Mouse (Mus musculus) liver, postnatal 0 days (tissue): ENCODE results near the gene Gse1. TPM values are rescaled to one million over a fixed set of nuclear protein-coding genes. Genes with fewer than 3 reads are reported as not detected.
A peak's percentile ranks its signal among the peaks of the same experiment; 100 is the strongest.
"Not testable (repeated sequence)": the region's sequence is repeated elsewhere in the genome, so short reads cannot be mapped to it uniquely, and the experiment has no call there.

ENCODE experiments used
- ATAC-seq: fragments of 200-750 bp; cut with Nextera tagmentation; 2 replicates; pipeline ENCODE4 v1.8.0; 2017; ENCODE audit warnings: mild to moderate bottlenecking, moderate library complexity
- DNase-seq: peaks from one replicate; pipeline ENCODE4 v3.0.0-alpha.2; 2016
- H3K27ac ChIP-seq: fragments of 300-500 bp; sonication (generic); 2 replicates; pipeline ENCODE4 v1.5.1; 2014; ENCODE audit warnings: antibody characterized with exemption, moderate library complexity, mild to moderate bottlenecking, low read depth
- H3K27me3 ChIP-seq: fragments of 300-500 bp; sonication (generic); 2 replicates; pipeline ENCODE4 v1.6.1; 2014; ENCODE audit warnings: low read length, control low read depth, mixed read lengths; ENCODE audit not compliant: insufficient read depth
- H3K36me3 ChIP-seq: fragments of 300-500 bp; sonication (generic); replicated peaks from 2 replicates; pipeline ENCODE4 v1.6.1; 2014; ENCODE audit warnings: mild to moderate bottlenecking, control low read depth, low read length, moderate library complexity, mixed read lengths; ENCODE audit not compliant: insufficient read depth
- H3K4me1 ChIP-seq: fragments of 300-500 bp; sonication (generic); 2 replicates; pipeline ENCODE4 v1.6.1; 2014; ENCODE audit warnings: antibody characterized with exemption, mild to moderate bottlenecking, control low read depth; ENCODE audit not compliant: insufficient read depth
- H3K4me2 ChIP-seq: fragments of 300-500 bp; sonication (generic); 2 replicates; pipeline ENCODE4 v1.6.1; 2014; ENCODE audit warnings: low read depth, mild to moderate bottlenecking, low read length, moderate library complexity, mixed read lengths
- H3K4me3 ChIP-seq: fragments of 300-500 bp; sonication (generic); 2 replicates; pipeline ENCODE4 v1.5.1; 2014; ENCODE audit warnings: low read depth, low read length
- H3K9ac ChIP-seq: fragments of 300-500 bp; sonication (generic); replicated peaks from 2 replicates; pipeline ENCODE4 v1.6.1; 2014; ENCODE audit warnings: mild to moderate bottlenecking, moderate library complexity
- H3K9me3 ChIP-seq: fragments of 300-500 bp; sonication (generic); 2 replicates; pipeline ENCODE4 v1.6.1; 2016; ENCODE audit warnings: mild to moderate bottlenecking, control low read depth, low read length, mixed read lengths
- CTCF ChIP-seq: sonication (generic); IDR thresholded peaks from 2 replicates; pipeline ENCODE4 v1.5.1; 2016; ENCODE audit warnings: antibody characterized with exemption, low read depth
- EP300 ChIP-seq: IDR thresholded peaks from 2 replicates; pipeline ENCODE4 v1.6.1; 2016; ENCODE audit warnings: antibody characterized with exemption, low read depth, mild to moderate bottlenecking
- WGBS: fragments of 180-500 bp; shearing (Covaris S2); extraction: QIAGEN DNeasy Blood & Tissue Kit; methylation state at CpG from one replicate; pipeline ENCODE4 v1.1.7; 2014; ENCODE audit not compliant: insufficient replicate concordance; 5-methylcytosine and 5-hydroxymethylcytosine counted together
- polyA plus RNA-seq: library from polyadenylated mRNA; unstranded; fragments of >200 nt; fragmentation: Nextera tagmentation; extraction: Ambion mirVana; gene quantifications from 2 replicates; pipeline ENCODE4 v1.2.1, GENCODE M21; 2015

The Gse1 gene
- polyA plus RNA-seq, 1 experiment from 2014 or later, result 7.7 TPM

DNA sequence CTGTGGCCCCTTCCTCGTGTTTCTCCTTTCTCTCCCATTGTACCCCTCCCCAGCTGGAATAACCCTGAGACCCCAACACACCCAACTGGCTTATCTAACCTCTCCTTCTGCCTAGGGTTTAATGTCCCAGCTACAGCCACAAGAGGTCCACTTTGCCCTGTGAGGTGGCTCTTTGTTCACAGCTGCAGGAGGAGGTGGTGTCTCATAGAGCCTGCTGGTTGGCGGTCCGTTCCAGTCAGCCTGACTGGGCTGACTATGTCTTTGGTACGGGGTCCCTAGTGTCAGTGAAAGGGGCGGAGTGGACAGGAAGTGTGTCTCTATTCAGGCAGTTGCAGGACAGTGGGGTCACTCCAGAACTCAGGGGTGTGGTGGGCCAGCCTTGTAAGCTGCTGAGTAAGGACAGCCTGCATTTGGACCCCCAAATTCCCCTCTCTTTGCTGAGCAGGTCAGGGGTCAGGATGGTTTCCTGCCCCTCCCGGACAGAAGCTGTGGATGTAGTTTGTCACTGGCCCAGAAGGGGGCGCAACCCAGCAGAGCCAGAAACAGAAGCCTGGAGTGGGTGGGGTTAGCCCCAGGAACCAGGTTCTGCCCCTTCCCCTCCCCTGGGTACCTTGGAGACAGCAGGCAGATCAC lies 136.0 kb downstream of the Gse1 start:
- Histone ChIP-seq H3K4me2 (no peak overlapping the region), H3K9me3 (no peaks in the 10 kb centered on the region), H3K27ac (peak overlapping the region; percentile 78), H3K4me3 (no peak overlapping the region), H3K9ac (no peak overlapping the region; the same call in 1 of the 2 replicates), H3K36me3 (no peaks in the 10 kb centered on the region), H3K4me1 (peaks cover 34% of the 10 kb centered on the region), H3K27me3 (no peaks in the 10 kb centered on the region)
- ATAC-seq (peak; percentile 23), DNase-seq (peak; percentile 79)
- TF ChIP-seq CTCF (peak; percentile 80), EP300 (0 out of 2 replicates have a peak, but pooled peaks have one; percentile 0)
- WGBS, result 27% methylated on average over 7 of the region's 7 CpGs

GRCm38 (mm10) chr8:120366840-120367239 lies 138.6 kb downstream of the Gse1 start:
- DNase-seq (no peak), ATAC-seq (no peak)
- no peak overlapping the region for H3K4me3 ChIP-seq
- H3K27ac ChIP-seq, result no peak overlapping the region
- H3K4me2 ChIP-seq, result no peak overlapping the region
- TF ChIP-seq EP300 (no peak), CTCF (no peak)
- no peaks in the 10 kb centered on the region for H3K36me3 ChIP-seq
- H3K4me1 ChIP-seq, result peaks cover 58% of the 10 kb centered on the region
- no peaks in the 10 kb centered on the region for H3K9me3 ChIP-seq
- no peak overlapping the region for H3K9ac ChIP-seq
- 67% methylated on average over 6 of the region's 6 CpGs for WGBS
- no peaks in the 10 kb centered on the region for H3K27me3 ChIP-seq

DNA sequence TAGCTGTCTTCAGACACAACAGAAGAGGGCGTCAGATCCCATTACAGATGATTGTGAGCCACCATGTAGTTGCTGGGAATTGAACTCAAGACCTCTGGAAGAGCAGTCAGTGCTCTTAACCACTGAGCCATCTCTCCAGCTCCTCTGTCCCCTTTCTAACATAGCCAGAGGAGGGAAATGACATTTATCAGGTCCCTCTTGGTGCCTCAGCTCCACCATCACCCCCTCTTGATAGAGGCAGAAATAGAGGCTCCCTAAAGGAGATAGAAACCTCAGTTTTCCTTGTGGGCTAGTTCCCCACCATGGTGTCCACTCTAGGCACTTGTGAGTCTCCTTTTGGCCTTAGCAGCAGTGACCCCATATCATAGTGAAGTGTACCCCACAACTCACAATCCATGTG lies 139.9 kb downstream of the Gse1 start:
- peak overlapping the region; percentile 67; the same call in 1 of the 2 replicates for H3K4me2 ChIP-seq
- H3K4me3 ChIP-seq, H3K9me3 ChIP-seq, DNase-seq, ATAC-seq, H3K36me3 ChIP-seq, H3K27me3 ChIP-seq: not testable (repeated sequence)
- H3K9ac ChIP-seq, result peak overlapping the region; percentile 32; the same call in 1 of the 2 replicates
- peak overlapping the region; percentile 88 for H3K27ac ChIP-seq
- peaks cover 70% of the 10 kb centered on the region for H3K4me1 ChIP-seq
- 57% methylated on average over 1 of the region's 1 CpGs for WGBS

GRCm38 (mm10) chr8:120368814-120369649 lies 140.8 kb downstream of the Gse1 start:
- peaks cover 72% of the 10 kb centered on the region for H3K4me1 ChIP-seq
- H3K4me2 ChIP-seq, result peak overlapping the region; percentile 67
- H3K9ac ChIP-seq, result peak overlapping the region; percentile 56
- H3K36me3 ChIP-seq, result no peaks in the 10 kb centered on the region
- ATAC-seq (peak; percentile 70), DNase-seq (peak; percentile 95)
- WGBS, result 17% methylated on average over 10 of the region's 11 CpGs
- H3K27ac ChIP-seq, result peak overlapping the region; percentile 88
- H3K4me3 ChIP-seq, result peak overlapping the region; percentile 35
- H3K9me3 ChIP-seq, result no peaks in the 10 kb centered on the region
- H3K27me3 ChIP-seq, result no peaks in the 10 kb centered on the region
- TF ChIP-seq EP300 (no peak; the same call in 1 of the 2 replicates), CTCF (peak; percentile 71)

DNA sequence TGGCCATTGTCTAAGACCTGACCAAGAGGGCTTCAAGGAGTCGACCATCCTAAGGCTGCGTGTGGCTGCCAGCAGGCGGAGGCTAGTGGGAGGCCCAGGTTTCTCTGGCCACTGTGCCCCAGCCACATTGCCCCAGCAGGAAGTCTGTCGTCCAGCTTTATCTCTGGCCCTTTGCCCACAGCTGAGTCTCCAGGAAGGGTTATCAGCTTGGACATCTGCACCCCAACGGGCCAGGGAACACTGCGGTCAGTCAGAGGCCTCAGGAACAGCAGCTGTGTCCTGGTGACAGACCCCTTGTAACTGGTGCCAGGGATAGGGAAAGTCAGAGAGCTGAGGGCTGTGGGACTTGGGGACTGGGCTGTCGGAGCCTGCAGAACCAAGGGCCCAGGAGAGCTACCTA lies 141.7 kb downstream of the Gse1 start:
- H3K27ac ChIP-seq, result peak overlapping the region; percentile 88
- TF ChIP-seq CTCF, result peak; percentile 33; the same call in 1 of the 2 replicates
- TF ChIP-seq EP300, result peak; percentile 99
- peak; percentile 84 for DNase-seq
- H3K4me2 ChIP-seq, result peak overlapping the region; percentile 67
- no peaks in the 10 kb centered on the region for H3K36me3 ChIP-seq
- peak overlapping the region; percentile 35 for H3K4me3 ChIP-seq
- 21% methylated on average over 7 of the region's 7 CpGs for WGBS
- H3K9ac ChIP-seq, result peak overlapping the region; percentile 56
- H3K9me3 ChIP-seq, result no peaks in the 10 kb centered on the region
- no peaks in the 10 kb centered on the region for H3K27me3 ChIP-seq
- ATAC-seq, result peak; percentile 9
- H3K4me1 ChIP-seq, result peaks cover 72% of the 10 kb centered on the region

- Histone ChIP-seq H3K9me3 (no peaks in the 10 kb centered on the region), H3K4me1 (peaks cover 74% of the 10 kb centered on the region), H3K27ac (peak overlapping the region; percentile 88), H3K4me3 (peak overlapping the region; percentile 35), H3K4me2 (peak overlapping the region; percentile 67), H3K27me3 (no peaks in the 10 kb centered on the region), H3K36me3 (no peaks in the 10 kb centered on the region), H3K9ac (peak overlapping the region; percentile 56)
- TF ChIP-seq EP300 (no peak), CTCF (peak; percentile 63)
- WGBS, result 37% methylated on average over 4 of the region's 4 CpGs
- DNase-seq (no peak), ATAC-seq (no peak)
These were observed 142.2 kb downstream of the Gse1 start for GRCm38 (mm10) chr8:120370461-120370860.
